Mouse (Mus musculus): ENCODE measurements at regions not wholly inside any gene's neighbourhood (a gene's known extent, or its start where the extent isn't known, plus 50 kb on each side); places are given as distances from the start of the nearest gene placed in this dataset.

- no peaks in the 10 kb centered on the region for H3K27me3 ChIP-seq (ENCODE audit: control insufficient read depth, insufficient read depth, low read length)
- H3K4me1 ChIP-seq (ENCODE audit: control insufficient read depth, insufficient read depth, low read length): 0 out of 2 replicates have a peak, but pooled peaks cover 6% of the 10 kb centered on the region
- DNase-seq (ENCODE audit: low spot score): no peak
- no peak overlapping the region for H3K27ac ChIP-seq (replicated peaks; ENCODE audit: low read depth, low read length)
- no peak overlapping the region for H3K9ac ChIP-seq (ENCODE audit: low read depth, low read length, severe bottlenecking)
- H3K4me2 ChIP-seq (replicated peaks; ENCODE audit: low read depth, low read length, severe bottlenecking): no peak overlapping the region
- H3K36me3 ChIP-seq (ENCODE audit: control insufficient read depth, insufficient read depth, low read length): no peaks in the 10 kb centered on the region
- ATAC-seq (ENCODE audit: low FRiP score, low read depth): no peak
- no peak for TF ChIP-seq POLR2A (IDR thresholded peaks at IDR 0.05; ENCODE audit: borderline replicate concordance, extremely low read depth, insufficient read depth, insufficient read length)
- H3K9me3 ChIP-seq (ENCODE audit: control insufficient read depth, low read length): no peaks in the 10 kb centered on the region
- WGBS: 77% methylated on average over 10 of the region's 10 CpGs
- no peak overlapping the region for H3K4me3 ChIP-seq (replicated peaks; ENCODE audit: low read length)
These were observed 454.3 kb upstream of the Cdh4 start for GRCm38 (mm10) chr2:178987935-178988334.

GRCm38 (mm10) chr2:178989291-178989690, 452.9 kb upstream of the Cdh4 start:
- DNase-seq (ENCODE audit: low spot score) (no peak), ATAC-seq (ENCODE audit: low FRiP score, low read depth) (no peak)
- 50% methylated on average over 7 of the region's 7 CpGs for WGBS
- Histone ChIP-seq H3K27ac (replicated peaks; ENCODE audit: low read depth, low read length) (no peak overlapping the region), H3K27me3 (ENCODE audit: control insufficient read depth, insufficient read depth, low read length) (no peaks in the 10 kb centered on the region), H3K4me3 (replicated peaks; ENCODE audit: low read length) (no peak overlapping the region), H3K9me3 (ENCODE audit: control insufficient read depth, low read length) (no peaks in the 10 kb centered on the region), H3K4me2 (replicated peaks; ENCODE audit: low read depth, low read length, severe bottlenecking) (no peak overlapping the region), H3K36me3 (ENCODE audit: control insufficient read depth, insufficient read depth, low read length) (no peaks in the 10 kb centered on the region), H3K4me1 (ENCODE audit: control insufficient read depth, insufficient read depth, low read length) (0 out of 2 replicates have a peak, but pooled peaks cover 6% of the 10 kb centered on the region), H3K9ac (ENCODE audit: low read depth, low read length, severe bottlenecking) (no peak overlapping the region)
- TF ChIP-seq POLR2A (IDR thresholded peaks at IDR 0.05; ENCODE audit: borderline replicate concordance, extremely low read depth, insufficient read depth, insufficient read length): no peak

GRCm38 (mm10) chr2:178989784-178990183, 452.4 kb upstream of the Cdh4 start:
- ATAC-seq (ENCODE audit: low FRiP score, low read depth): no peak
- Histone ChIP-seq H3K4me3 (replicated peaks; ENCODE audit: low read length) (no peak overlapping the region), H3K36me3 (ENCODE audit: control insufficient read depth, insufficient read depth, low read length) (no peaks in the 10 kb centered on the region), H3K4me1 (ENCODE audit: control insufficient read depth, insufficient read depth, low read length) (0 out of 2 replicates have a peak, but pooled peaks cover 6% of the 10 kb centered on the region), H3K27me3 (ENCODE audit: control insufficient read depth, insufficient read depth, low read length) (no peaks in the 10 kb centered on the region), H3K4me2 (replicated peaks; ENCODE audit: low read depth, low read length, severe bottlenecking) (no peak overlapping the region), H3K27ac (replicated peaks; ENCODE audit: low read depth, low read length) (no peak overlapping the region), H3K9me3 (ENCODE audit: control insufficient read depth, low read length) (no peaks in the 10 kb centered on the region), H3K9ac (ENCODE audit: low read depth, low read length, severe bottlenecking) (no peak overlapping the region)
- WGBS: 58% methylated on average over 1 of the region's 1 CpGs
- no peak for TF ChIP-seq POLR2A (IDR thresholded peaks at IDR 0.05; ENCODE audit: borderline replicate concordance, extremely low read depth, insufficient read depth, insufficient read length)
- no peak for DNase-seq (ENCODE audit: low spot score)

- no peak overlapping the region for H3K4me2 ChIP-seq (replicated peaks; ENCODE audit: low read depth, low read length, severe bottlenecking)
- TF ChIP-seq POLR2A (IDR thresholded peaks at IDR 0.05; ENCODE audit: borderline replicate concordance, extremely low read depth, insufficient read depth, insufficient read length): no peak
- no peak overlapping the region for H3K4me3 ChIP-seq (replicated peaks; ENCODE audit: low read length)
- 85% methylated on average over 4 of the region's 4 CpGs for WGBS
- H3K27ac ChIP-seq (replicated peaks; ENCODE audit: low read depth, low read length): no peak overlapping the region
- no peaks in the 10 kb centered on the region for H3K9me3 ChIP-seq (ENCODE audit: control insufficient read depth, low read length)
- no peaks in the 10 kb centered on the region for H3K27me3 ChIP-seq (ENCODE audit: control insufficient read depth, insufficient read depth, low read length)
- DNase-seq (ENCODE audit: low spot score) (no peak), ATAC-seq (ENCODE audit: low FRiP score, low read depth) (no peak)
- H3K36me3 ChIP-seq (ENCODE audit: control insufficient read depth, insufficient read depth, low read length): no peaks in the 10 kb centered on the region
- H3K9ac ChIP-seq (ENCODE audit: low read depth, low read length, severe bottlenecking): no peak overlapping the region
- 0 out of 2 replicates have a peak, but pooled peaks cover 6% of the 10 kb centered on the region for H3K4me1 ChIP-seq (ENCODE audit: control insufficient read depth, insufficient read depth, low read length)
These were observed 451.3 kb upstream of the Cdh4 start for GRCm38 (mm10) chr2:178990959-178991358.

- H3K27ac ChIP-seq (replicated peaks; ENCODE audit: low read depth, low read length): no peak overlapping the region
- H3K4me2 ChIP-seq (replicated peaks; ENCODE audit: low read depth, low read length, severe bottlenecking): no peak overlapping the region
- no peak overlapping the region for H3K9ac ChIP-seq (ENCODE audit: low read depth, low read length, severe bottlenecking)
- ATAC-seq (ENCODE audit: low FRiP score, low read depth) (no peak), DNase-seq (ENCODE audit: low spot score) (no peak)
- no peaks in the 10 kb centered on the region for H3K27me3 ChIP-seq (ENCODE audit: control insufficient read depth, insufficient read depth, low read length)
- no peak overlapping the region for H3K4me3 ChIP-seq (replicated peaks; ENCODE audit: low read length)
- no peaks in the 10 kb centered on the region for H3K36me3 ChIP-seq (ENCODE audit: control insufficient read depth, insufficient read depth, low read length)
- WGBS: 61% methylated on average over 8 of the region's 8 CpGs
- 0 out of 2 replicates have a peak, but pooled peaks cover 6% of the 10 kb centered on the region for H3K4me1 ChIP-seq (ENCODE audit: control insufficient read depth, insufficient read depth, low read length)
- no peak for TF ChIP-seq POLR2A (IDR thresholded peaks at IDR 0.05; ENCODE audit: borderline replicate concordance, extremely low read depth, insufficient read depth, insufficient read length)
- H3K9me3 ChIP-seq (ENCODE audit: control insufficient read depth, low read length): no peaks in the 10 kb centered on the region
These were observed 449.7 kb upstream of the Cdh4 start for GRCm38 (mm10) chr2:178992334-178993116.

All from limb, embryonic 14.5 days (tissue).